Mouse (Mus musculus) heart, postnatal 0 days (tissue): ENCODE measurements at regions not wholly inside any gene's neighbourhood (a gene's known extent, or its start where the extent isn't known, plus 50 kb on each side); places are given as distances from the start of the nearest gene placed in this dataset.
A peak's percentile ranks its signal among the peaks of the same experiment; 100 is the strongest.

ENCODE experiments used
- ATAC-seq: fragments of 200-750 bp; cut with Nextera tagmentation; 2 replicates; pipeline ENCODE4 v1.8.0; 2017; ENCODE audit warnings: low read depth, moderate number of reproducible peaks, moderate library complexity; ENCODE audit not compliant: insufficient read depth
- DNase-seq: peaks from one replicate; pipeline ENCODE4 v3.0.0-alpha.2; 2016; ENCODE audit warnings: low spot score
- H3K27ac ChIP-seq: fragments of 300-500 bp; sonication (generic); 2 replicates; pipeline ENCODE4 v1.5.1; 2014; ENCODE audit warnings: low read depth, mild to moderate bottlenecking
- H3K27me3 ChIP-seq: fragments of 300-500 bp; sonication (generic); 2 replicates; pipeline ENCODE4 v1.6.1; 2014; ENCODE audit warnings: low read length, mixed read lengths; ENCODE audit not compliant: control insufficient read depth, insufficient read depth
- H3K36me3 ChIP-seq: fragments of 300-500 bp; sonication (generic); replicated peaks from 2 replicates; pipeline ENCODE4 v1.6.1; 2014; ENCODE audit warnings: low read length, mixed read lengths; ENCODE audit not compliant: control insufficient read depth, insufficient read depth
- H3K4me1 ChIP-seq: fragments of 300-500 bp; sonication (generic); 2 replicates; pipeline ENCODE4 v1.6.1; 2014; ENCODE audit warnings: antibody characterized with exemption; ENCODE audit not compliant: control insufficient read depth, insufficient read depth
- H3K4me2 ChIP-seq: fragments of 300-500 bp; sonication (generic); 2 replicates; pipeline ENCODE4 v1.6.1; 2014; ENCODE audit warnings: low read depth, mild to moderate bottlenecking, low read length, moderate library complexity
- H3K4me3 ChIP-seq: fragments of 300-500 bp; sonication (generic); 2 replicates; pipeline ENCODE4 v1.5.1; 2014; ENCODE audit warnings: low read depth, low read length
- H3K9ac ChIP-seq: fragments of 300-500 bp; sonication (generic); replicated peaks from 2 replicates; pipeline ENCODE4 v1.6.1; 2014; ENCODE audit warnings: low read depth, low read length, mixed read lengths
- H3K9me3 ChIP-seq: fragments of 300-500 bp; sonication (generic); replicated peaks from 2 replicates; pipeline ENCODE4 v1.6.1; 2016; ENCODE audit warnings: low read length; ENCODE audit not compliant: control insufficient read depth
- CTCF ChIP-seq: IDR thresholded peaks from 2 replicates; pipeline ENCODE4 v1.5.1; 2016; ENCODE audit warnings: antibody characterized with exemption, control low read depth, low read depth
- EP300 ChIP-seq: IDR thresholded peaks from 2 replicates; pipeline ENCODE4 v1.6.1; 2016; ENCODE audit warnings: antibody characterized with exemption, low read depth
- WGBS: fragments of 180-500 bp; shearing (Covaris S2); extraction: QIAGEN DNeasy Blood & Tissue Kit; methylation state at CpG from one replicate; pipeline ENCODE4 v1.1.7; 2014; 5-methylcytosine and 5-hydroxymethylcytosine counted together

DNA sequence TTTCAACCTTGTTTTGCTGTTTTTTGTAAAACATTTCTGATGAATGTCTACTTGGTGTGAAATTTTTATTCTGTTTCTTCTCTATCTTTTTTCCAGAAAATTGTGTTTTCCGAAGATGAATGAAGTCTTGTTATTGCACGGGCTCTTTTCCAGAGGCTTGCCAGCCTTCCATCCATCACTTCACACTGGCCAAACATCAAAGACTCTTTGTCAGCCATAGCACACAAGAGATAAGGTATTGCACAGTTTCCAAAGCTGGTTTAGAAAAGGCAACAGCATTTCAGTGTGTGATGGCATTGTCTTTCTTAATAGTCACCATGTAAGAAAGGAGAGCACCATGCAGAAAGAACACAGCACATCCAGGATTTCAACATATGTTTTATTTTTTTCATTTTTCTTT, 202.5 kb upstream of the Gnpda2 start:
- Histone ChIP-seq H3K4me2 (no peak overlapping the region), H3K9ac (no peak overlapping the region), H3K9me3 (no peaks in the 10 kb centered on the region), H3K36me3 (no peaks in the 10 kb centered on the region), H3K27me3 (no peaks in the 10 kb centered on the region), H3K27ac (no peak overlapping the region), H3K4me3 (no peak overlapping the region), H3K4me1 (no peaks in the 10 kb centered on the region)
- 29% methylated on average over 2 of the region's 2 CpGs for WGBS
- no peak for TF ChIP-seq CTCF
- no peak for TF ChIP-seq EP300
- DNase-seq (no peak), ATAC-seq (no peak)

DNA sequence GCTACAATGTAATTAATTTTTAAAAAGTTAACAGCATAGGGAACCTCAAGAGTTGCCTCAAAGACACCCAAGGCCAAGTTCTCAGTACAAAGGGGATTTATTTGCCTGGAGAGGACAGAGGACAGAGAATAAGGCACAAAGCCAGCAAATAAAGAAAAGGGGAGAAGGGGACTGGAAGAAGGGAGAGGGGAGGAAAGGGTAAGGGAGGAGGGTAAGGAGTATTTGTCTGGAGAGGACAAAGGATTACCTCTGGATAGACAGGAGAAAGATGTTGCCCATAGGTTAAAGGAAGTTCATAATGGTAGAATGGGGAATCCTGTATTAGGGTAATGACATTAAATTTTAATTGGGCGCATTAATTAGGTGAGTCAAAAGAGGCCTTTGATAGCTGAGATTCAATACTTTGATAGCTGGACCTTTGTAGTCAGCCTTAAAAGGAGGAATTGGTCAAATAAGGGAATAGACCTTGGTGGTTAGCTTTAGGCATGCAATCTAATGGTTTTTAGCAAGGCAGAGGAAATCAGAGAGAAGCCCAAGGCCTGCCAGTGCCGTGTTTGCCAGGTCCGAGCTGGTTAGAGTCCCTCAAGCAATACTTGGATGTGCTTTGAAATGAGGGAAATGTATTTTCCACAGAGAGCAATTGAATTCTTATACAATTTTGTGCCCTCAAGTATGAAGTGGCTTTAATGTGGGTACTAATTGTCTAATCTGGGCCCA, 164.8 kb upstream of the Gnpda2 start:
- Histone ChIP-seq H3K36me3 (no peaks in the 10 kb centered on the region), H3K4me3 (no peak overlapping the region), H3K27ac (no peak overlapping the region), H3K27me3 (no peaks in the 10 kb centered on the region), H3K4me1 (no peaks in the 10 kb centered on the region), H3K9ac (no peak overlapping the region), H3K9me3 (no peaks in the 10 kb centered on the region), H3K4me2 (no peak overlapping the region)
- 82% methylated on average over 3 of the region's 3 CpGs for WGBS
- TF ChIP-seq EP300 = no peak
- TF ChIP-seq CTCF = no peak
- ATAC-seq = no peak
- DNase-seq = no peak

DNA sequence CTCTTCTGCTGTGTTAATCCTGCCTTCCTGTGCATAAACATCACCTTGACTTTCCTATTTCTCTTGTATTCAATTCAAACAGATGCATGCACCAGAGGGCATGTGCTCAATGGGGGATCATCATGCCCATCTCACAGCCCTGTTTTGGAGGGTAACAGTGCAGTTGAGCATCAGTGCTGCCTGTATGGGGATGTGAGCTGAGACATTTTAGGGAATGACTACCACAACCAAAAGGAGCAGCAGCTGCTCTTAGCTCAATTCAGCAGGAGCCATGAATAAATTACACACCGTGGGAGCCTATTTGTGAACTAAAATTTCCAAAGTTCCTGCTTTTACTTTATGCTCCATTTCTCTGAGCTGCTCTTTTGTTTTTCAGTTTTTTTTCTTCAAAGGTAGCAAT, 164.2 kb upstream of the Gnpda2 start:
- no peak overlapping the region for H3K9ac ChIP-seq
- no peaks in the 10 kb centered on the region for H3K27me3 ChIP-seq
- no peak for DNase-seq
- H3K9me3 ChIP-seq = no peaks in the 10 kb centered on the region
- no peak overlapping the region for H3K4me3 ChIP-seq
- no peak for TF ChIP-seq EP300
- TF ChIP-seq CTCF = no peak
- no peaks in the 10 kb centered on the region for H3K4me1 ChIP-seq
- 70% methylated on average over 1 of the region's 1 CpGs for WGBS
- no peaks in the 10 kb centered on the region for H3K36me3 ChIP-seq
- H3K27ac ChIP-seq = no peak overlapping the region
- no peak overlapping the region for H3K4me2 ChIP-seq
- no peak for ATAC-seq

DNA sequence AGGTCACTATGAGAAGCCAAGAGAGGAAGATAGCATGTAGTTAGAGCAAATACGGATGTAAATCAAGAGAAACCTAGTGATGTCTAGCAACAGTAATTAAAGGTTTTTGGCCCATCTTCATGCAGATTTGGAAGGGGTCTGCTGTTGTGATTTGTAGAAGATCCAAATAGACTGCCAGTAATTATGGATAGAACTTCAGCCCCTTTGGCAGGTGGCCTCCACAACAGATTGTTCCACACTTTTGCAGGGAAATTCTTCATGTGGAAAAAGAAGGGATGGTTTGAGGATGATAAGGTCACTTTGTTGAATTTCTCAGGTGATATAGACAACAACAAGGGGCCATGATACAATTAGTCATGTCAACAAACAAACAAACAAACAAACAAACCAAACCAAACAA, 148.4 kb upstream of the Gnpda2 start:
- Histone ChIP-seq H3K27ac (no peak overlapping the region), H3K27me3 (no peaks in the 10 kb centered on the region), H3K36me3 (no peaks in the 10 kb centered on the region), H3K4me2 (no peak overlapping the region), H3K9me3 (no peaks in the 10 kb centered on the region), H3K9ac (no peak overlapping the region), H3K4me3 (no peak overlapping the region), H3K4me1 (no peaks in the 10 kb centered on the region)
- TF ChIP-seq CTCF (no peak), EP300 (no peak)
- DNase-seq (no peak), ATAC-seq (no peak)
- WGBS = 79% methylated on average over 1 of the region's 1 CpGs

DNA sequence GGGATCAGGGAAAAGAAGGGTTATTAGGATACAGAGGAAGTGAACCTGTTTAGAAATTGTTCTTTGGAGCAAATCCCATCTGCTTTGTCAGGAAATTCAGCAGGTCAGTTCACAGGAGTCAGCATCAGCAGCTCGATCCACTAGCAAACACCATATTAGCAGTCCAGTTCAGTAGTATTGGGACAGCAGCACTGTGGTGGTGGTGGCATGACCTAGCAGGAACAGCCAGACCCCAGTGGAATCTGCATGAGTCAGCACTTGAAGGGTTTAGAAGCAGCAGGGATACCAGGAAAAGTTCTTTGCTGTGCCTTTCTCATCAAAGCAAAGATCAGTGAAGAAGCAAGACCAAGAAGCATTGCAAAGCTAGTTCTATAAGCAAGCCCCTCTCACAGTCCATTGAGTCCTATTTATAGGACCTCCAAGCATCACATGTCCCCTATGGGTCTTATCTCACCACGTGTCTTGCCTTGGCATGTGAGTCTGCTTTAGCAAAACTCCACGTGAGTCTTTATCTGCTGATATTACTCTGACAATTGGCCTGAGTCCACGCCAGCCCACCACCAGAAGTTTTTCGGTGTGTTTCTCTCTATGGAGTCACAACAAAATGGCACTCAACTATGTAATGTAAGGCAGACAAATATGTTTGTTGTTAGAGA, 129.3 kb upstream of the Gnpda2 start:
- Histone ChIP-seq H3K9ac (no peak overlapping the region), H3K27me3 (no peaks in the 10 kb centered on the region), H3K9me3 (no peaks in the 10 kb centered on the region), H3K36me3 (no peaks in the 10 kb centered on the region), H3K27ac (no peak overlapping the region), H3K4me2 (peak overlapping the region; percentile 6; the same call in 1 of the 2 replicates), H3K4me1 (peaks cover 8% of the 10 kb centered on the region; the same call in 1 of the 2 replicates), H3K4me3 (no peak overlapping the region)
- ATAC-seq (peak; percentile 76), DNase-seq (peak; percentile 40)
- WGBS = 27% methylated on average over 5 of the region's 5 CpGs
- TF ChIP-seq EP300 = peak; percentile 66
- TF ChIP-seq CTCF = no peak

DNA sequence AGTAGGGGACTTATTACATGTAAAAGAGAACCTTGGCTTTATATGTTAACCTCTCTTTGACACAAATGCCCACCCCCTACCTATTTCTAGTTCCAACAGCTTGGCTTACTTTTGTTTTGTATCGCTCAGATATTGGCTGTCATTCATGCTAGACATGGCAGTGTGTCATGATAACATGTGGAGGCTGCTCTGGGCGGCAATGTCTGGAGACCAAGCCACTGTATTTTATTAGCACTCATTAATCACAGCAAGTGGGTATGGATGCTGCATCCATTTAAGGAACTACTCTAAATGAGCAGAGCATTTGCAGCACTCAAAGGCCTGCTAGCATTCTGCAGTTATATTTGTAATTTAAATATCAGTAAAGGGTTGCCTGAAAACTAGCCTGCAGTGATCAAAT, 123.9 kb upstream of the Gnpda2 start:
- Histone ChIP-seq H3K4me1 (peaks cover 2% of the 10 kb centered on the region; the same call in 1 of the 2 replicates), H3K36me3 (no peaks in the 10 kb centered on the region), H3K27ac (no peak overlapping the region), H3K4me3 (no peak overlapping the region), H3K27me3 (no peaks in the 10 kb centered on the region), H3K9ac (no peak overlapping the region), H3K9me3 (no peaks in the 10 kb centered on the region), H3K4me2 (no peak overlapping the region)
- DNase-seq (no peak), ATAC-seq (no peak)
- TF ChIP-seq CTCF (no peak), EP300 (no peak)
- 47% methylated on average over 2 of the region's 2 CpGs for WGBS
